7 mouse cellular contexts compared by ENCODE assay signal in the genomic region with DNA sequence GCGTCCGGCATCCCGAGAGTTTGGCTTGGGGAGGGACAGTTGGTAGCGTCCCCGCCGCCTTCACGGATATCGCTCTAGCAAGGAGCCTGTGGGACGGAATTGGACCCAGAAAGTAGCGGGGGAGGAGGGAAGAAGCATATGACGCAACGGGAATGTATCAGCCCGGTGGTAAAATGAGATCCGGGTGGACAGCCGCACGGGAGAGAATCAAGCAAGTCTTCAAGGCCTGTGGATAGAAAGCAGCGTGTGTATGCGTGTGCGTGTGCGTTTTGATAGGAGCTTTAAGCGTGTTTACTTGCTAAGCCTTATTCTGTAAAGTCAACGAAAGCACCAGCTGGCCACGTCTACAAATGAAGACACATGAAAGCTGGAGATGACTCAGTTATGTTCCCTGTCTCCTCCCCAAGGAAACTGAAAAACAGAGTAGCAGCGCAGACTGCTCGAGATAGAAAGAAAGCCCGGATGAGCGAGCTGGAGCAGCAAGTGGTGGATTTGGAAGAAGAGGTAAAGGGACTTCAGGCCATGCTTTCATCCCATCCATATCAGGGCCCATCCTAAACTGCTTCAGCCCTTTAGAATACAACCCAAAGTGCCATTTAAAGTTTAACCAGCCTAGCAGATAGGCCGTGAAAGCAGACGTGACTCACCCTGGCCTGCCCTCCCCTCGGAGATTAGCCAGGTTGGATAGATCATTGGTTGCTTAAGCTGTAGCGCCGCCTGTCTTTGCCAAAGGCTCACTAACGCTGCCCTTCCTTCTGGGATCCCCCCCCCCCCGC. TPM values are rescaled to one million over a fixed set of nuclear protein-coding genes. Genes with fewer than 3 reads are reported as not detected.
DNase-seq lines count a peak whose midpoint lies in the region; ATAC-seq lines count a peak whose summit lies in the region.

No protein-coding gene starts in this region.

- peak overlapping the region; percentile 94 for H3K4me3 ChIP-seq in embryonic facial prominence, embryonic 10.5 days
- H3K4me3 ChIP-seq in midbrain, embryonic 11.5 days (ENCODE audit: low read depth, low read length), result peak overlapping the region; percentile 86

- H3K4me1 ChIP-seq in embryonic facial prominence, embryonic 10.5 days, result peaks cover 32% of the 10 kb centered on the region
- H3K4me1 ChIP-seq in midbrain, embryonic 11.5 days (ENCODE audit: control insufficient read depth, insufficient read depth, low read length), result peaks cover 7% of the 10 kb centered on the region; the same call in 1 of the 2 replicates

- peak overlapping the region; percentile 75 for H3K4me2 ChIP-seq in midbrain, embryonic 11.5 days

- intact Hi-C loops in left cerebral cortex, postnatal 4 days (cut with DNase I), result loop anchor here (5.0 kb wide), 1 partner anchor 34 kb away; no protein-coding TSS in a partner anchor

- DNase-seq in adrenal gland, postnatal 10 days, result peak; percentile 81
- DNase-seq in embryonic facial prominence, embryonic 10.5 days (ENCODE audit: low spot score), result peak; percentile 72
- DNase-seq in kidney, adult 11 months, result peak; percentile 85
- DNase-seq in left cerebral cortex, postnatal 4 days, result peak; percentile 71
- peak; percentile 97 for DNase-seq in midbrain, embryonic 11.5 days (ENCODE audit: low spot score, missing footprints)
- peak; percentile 62 for DNase-seq in skeletal muscle tissue, adult 2 months (ENCODE audit: low read depth, low spot score)

- H3K27ac ChIP-seq in embryonic facial prominence, embryonic 10.5 days (replicated peaks), result peak overlapping the region; percentile 98
- peak overlapping the region; percentile 65; the same call in 1 of the 2 replicates for H3K27ac ChIP-seq in midbrain, embryonic 11.5 days (ENCODE audit: low read depth, low read length)

- H3K36me3 ChIP-seq in embryonic facial prominence, embryonic 10.5 days (replicated peaks), result peaks cover 45% of the 10 kb centered on the region
- peaks cover 10% of the 10 kb centered on the region; the same call in 1 of the 2 replicates for H3K36me3 ChIP-seq in midbrain, embryonic 11.5 days (ENCODE audit: control insufficient read depth, insufficient read depth, low read length)

- ATAC-seq in granulocyte monocyte progenitor cell, adult 5-6 weeks (replicated peaks; ENCODE audit: poor library complexity, severe bottlenecking), result peak; percentile 51
- 0 out of 2 replicates have a peak, but pooled peaks have one; percentile 0 for ATAC-seq in midbrain, embryonic 11.5 days (ENCODE audit: low FRiP score)

- under 1% methylated on average over 34 of the region's 34 CpGs for WGBS in embryonic facial prominence, embryonic 10.5 days
- under 1% methylated on average over 32 of the region's 34 CpGs for whole genome bisulfite sequencing in midbrain, embryonic 11.5 days

- no peaks in the 10 kb centered on the region for H3K27me3 ChIP-seq in embryonic facial prominence, embryonic 10.5 days (replicated peaks; ENCODE audit: low read depth, poor library complexity, severe bottlenecking)
- H3K27me3 ChIP-seq in midbrain, embryonic 11.5 days (ENCODE audit: control insufficient read depth, insufficient read depth, low read length), result no peaks in the 10 kb centered on the region

- H3K9me3 ChIP-seq in embryonic facial prominence, embryonic 10.5 days, result no peaks in the 10 kb centered on the region
- no peaks in the 10 kb centered on the region for H3K9me3 ChIP-seq in midbrain, embryonic 11.5 days (ENCODE audit: control insufficient read depth, low read length)

- peak overlapping the region; percentile 94 for H3K9ac ChIP-seq in midbrain, embryonic 11.5 days (ENCODE audit: low read length)

RNA-seq across cellular contexts. Expression of a gene that starts 1.2 kb away (rescaled TPM):
- 100 to 1,000 TPM; 100 to 121 TPM for total RNA-seq in adrenal gland, postnatal 10 days (2021)
- polyA plus RNA-seq in embryonic facial prominence, embryonic 10.5 days (2016; fragmentation: Nextera tagmentation; extraction: Ambion mirVana), result 119 and 129 TPM in 2 replicates
- total RNA-seq in granulocyte monocyte progenitor cell, adult 5-6 weeks (2014; fragmentation: Nextera tagmentation), result 197 TPM in 2 replicates
- total RNA-seq in granulocyte monocyte progenitor cell, adult 5-6 weeks (2017), result 194 and 200 TPM in 2 replicates
- 100 to 1,000 TPM in 1 of 2 experiments, 10 to 100 TPM in 1; 91.7 to 110 TPM for total RNA-seq in left cerebral cortex, postnatal 4 days (2021)
- polyA plus RNA-seq in midbrain, embryonic 11.5 days (2014; fragmentation: Nextera tagmentation; extraction: Ambion mirVana), result 126 and 133 TPM in 2 replicates

RNA-seq across cellular contexts. Expression of a gene that starts 20.3 kb away (rescaled TPM):
- total RNA-seq in adrenal gland, postnatal 10 days (2021), result 10 to 100 TPM; 19.2 to 21.5 TPM
- 28.7 and 33.2 TPM in 2 replicates for polyA plus RNA-seq in embryonic facial prominence, embryonic 10.5 days (2016; fragmentation: Nextera tagmentation; extraction: Ambion mirVana)
- total RNA-seq in granulocyte monocyte progenitor cell, adult 5-6 weeks (2014; fragmentation: Nextera tagmentation), result 16.3 and 18.5 TPM in 2 replicates
- total RNA-seq in granulocyte monocyte progenitor cell, adult 5-6 weeks (2017), result 26.1 and 38.3 TPM in 2 replicates
- total RNA-seq in left cerebral cortex, postnatal 4 days (2021), result 10 to 100 TPM; 10.9 TPM
- 26.2 and 27.4 TPM in 2 replicates for polyA plus RNA-seq in midbrain, embryonic 11.5 days (2014; fragmentation: Nextera tagmentation; extraction: Ambion mirVana)

RNA-seq across cellular contexts. Expression of a gene that starts 47.8 kb away (rescaled TPM):
- not detected for total RNA-seq in adrenal gland, postnatal 10 days (2021)
- polyA plus RNA-seq in embryonic facial prominence, embryonic 10.5 days (2016; fragmentation: Nextera tagmentation; extraction: Ambion mirVana), result not detected in 2 replicates
- total RNA-seq in granulocyte monocyte progenitor cell, adult 5-6 weeks (2014; fragmentation: Nextera tagmentation), result not detected in 2 replicates
- total RNA-seq in granulocyte monocyte progenitor cell, adult 5-6 weeks (2017), result not detected in 2 replicates
- not detected for total RNA-seq in left cerebral cortex, postnatal 4 days (2021)
- not detected in 2 replicates for polyA plus RNA-seq in midbrain, embryonic 11.5 days (2014; fragmentation: Nextera tagmentation; extraction: Ambion mirVana)

Comparison
In these comparisons a context has a peak if more than half of its experiments do, and no peak if none do; other contexts are left out.
1. Peak in every context shown above with its lines: DNase-seq, ATAC-seq, H3K4me3 ChIP-seq and H3K27ac ChIP-seq.